Mouse (Mus musculus): ENCODE measurements at regions not wholly inside any gene's neighbourhood (a gene's known extent, or its start where the extent isn't known, plus 50 kb on each side); places are given as distances from the start of the nearest gene placed in this dataset.

DNA sequence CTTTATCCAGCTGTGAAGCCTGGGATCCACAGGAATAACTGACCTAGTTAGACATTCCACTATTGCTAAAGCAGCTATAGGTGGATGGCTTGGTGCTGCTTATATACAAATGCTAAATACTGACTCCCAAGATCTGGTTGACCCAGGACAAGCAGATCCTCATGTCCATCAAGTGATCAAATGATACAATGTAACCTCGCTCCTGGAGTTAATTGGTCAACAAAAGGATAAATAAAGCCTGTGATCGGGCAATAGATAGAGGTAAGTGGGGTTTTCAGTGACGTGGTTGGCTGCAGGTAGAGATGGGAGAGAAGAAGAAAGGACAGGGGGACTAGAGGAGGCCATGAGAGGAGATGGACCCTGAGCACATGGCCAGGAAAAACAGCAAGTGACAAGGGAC, 197.4 kb downstream of the Gadd45g start:
- in situ Hi-C loops (cut with MboI, MseI): no loop called here

DNA sequence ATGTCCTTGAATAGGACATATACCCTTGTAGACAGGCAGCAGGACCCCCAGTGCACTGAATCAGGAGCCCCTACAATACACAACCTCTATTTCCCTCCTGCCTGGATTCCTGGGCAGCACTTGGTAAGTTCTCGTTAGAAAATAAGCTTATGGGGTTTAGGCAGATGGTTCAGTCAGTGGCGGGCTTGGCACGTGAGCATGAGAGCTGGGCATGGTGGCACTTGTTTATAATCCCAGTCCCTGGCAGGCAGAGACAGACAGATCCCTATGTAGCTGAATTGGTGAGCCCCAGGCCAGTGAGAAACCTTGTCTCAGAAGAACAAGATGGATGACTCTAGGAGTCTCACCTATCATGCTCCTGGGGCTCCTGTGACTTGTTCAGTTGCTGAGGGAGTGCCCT, 198.9 kb downstream of the Gadd45g start:
- in situ Hi-C loops (cut with MboI, MseI): no loop called here

DNA sequence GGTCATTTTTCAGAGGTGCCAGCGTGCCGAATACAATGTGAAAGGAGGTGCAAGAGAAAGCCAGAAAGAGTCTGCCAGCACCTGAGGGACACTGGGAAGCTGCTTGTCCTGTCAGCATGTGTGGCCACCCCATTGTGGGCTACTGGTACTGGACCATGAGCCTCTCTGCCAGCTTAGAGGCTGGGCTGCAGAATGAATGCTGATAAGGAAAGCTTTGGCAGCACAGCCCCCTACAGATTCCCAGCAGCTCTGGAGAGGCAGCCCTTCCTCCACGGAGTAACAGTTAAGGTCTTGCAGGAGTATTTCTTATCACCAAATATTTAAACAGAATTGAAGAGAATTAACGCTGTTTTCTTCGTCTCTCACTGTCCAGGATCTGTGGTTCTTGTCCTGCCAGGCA, 199.5 kb downstream of the Gadd45g start:
- in situ Hi-C loops (cut with MboI, MseI): no loop called here

DNA sequence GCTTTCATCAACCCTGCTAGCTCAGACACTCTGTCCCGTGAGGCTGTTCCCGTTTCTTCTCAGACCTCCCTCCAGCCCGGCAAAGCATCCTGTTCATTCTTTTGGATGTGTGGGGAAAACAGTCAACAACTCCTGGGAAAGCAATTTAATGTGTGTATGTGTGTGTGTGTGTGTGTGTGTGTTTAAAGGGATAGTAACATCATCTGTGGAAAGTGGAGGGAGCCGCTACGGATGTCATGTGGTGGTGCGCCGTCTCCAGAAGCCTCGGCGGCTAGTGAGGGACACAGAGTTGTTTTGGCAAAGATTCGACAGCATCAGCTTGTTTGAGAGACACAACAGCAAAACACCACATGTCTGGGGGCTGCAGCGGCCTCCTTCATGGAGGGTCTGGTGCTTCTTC, 200.2 kb downstream of the Gadd45g start:
- in situ Hi-C loops (cut with MboI, MseI): no loop called here

DNA sequence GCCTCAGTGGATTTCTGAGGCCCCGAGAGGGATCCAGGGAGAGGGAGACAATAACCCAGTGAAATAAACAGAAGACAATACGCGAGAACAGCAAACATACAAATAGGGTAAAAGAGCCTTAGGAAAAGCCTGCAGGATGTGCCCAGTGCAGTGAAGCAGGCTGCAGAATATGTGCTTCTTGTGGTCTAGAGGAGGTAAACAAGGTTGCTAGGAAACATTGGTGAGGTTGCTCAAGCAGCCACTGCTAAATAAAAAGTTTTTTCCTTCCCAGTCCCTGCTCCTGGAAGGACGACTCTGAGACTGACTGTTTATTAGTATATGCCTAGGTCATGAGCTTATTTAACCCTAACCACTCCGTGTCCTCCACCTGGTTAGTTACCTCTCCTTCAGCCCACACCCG, 201.5 kb downstream of the Gadd45g start:
- in situ Hi-C loops (cut with MboI, MseI): no loop called here

DNA sequence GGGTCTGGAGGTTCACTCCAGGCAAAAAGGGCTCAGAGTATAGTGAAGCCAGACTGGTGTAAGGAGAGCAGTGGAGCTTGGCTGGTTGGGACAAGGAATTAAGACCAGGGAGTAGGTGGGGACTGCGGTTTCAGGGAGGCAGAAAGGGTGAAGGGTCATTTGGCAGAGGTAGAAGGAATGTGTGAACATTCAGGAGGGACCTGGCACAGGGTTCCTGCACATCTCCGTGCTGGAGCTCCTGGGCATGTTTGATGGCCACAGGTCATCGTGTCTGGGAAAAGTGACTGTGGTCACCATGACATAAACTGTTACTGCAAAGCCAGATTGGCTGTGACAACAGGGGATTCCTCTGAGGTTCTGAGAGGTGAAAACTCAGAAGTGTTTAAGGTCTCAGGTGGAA, 202.3 kb downstream of the Gadd45g start:
- in situ Hi-C loops (cut with MboI, MseI): no loop called here

DNA sequence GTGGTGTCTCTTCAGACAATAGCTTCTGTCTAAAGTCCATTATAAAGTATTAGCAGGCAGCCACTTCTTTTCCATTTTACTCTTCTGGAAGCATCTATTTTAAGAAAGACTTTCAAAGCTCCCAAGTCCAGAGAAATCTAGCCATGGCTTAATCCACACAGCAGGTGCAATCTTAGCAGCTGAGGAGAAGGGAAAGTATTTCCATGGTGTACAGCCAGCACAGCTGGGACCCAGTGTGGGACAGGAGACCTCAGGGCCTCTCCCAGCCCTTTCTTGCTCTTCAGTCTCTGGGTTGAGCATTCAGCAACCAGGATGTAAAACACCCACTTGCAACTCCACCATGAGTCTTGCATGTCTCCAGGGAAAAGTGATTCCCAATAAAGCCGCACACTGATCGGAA, 202.8 kb downstream of the Gadd45g start:
- in situ Hi-C loops (cut with MboI, MseI): no loop called here

DNA sequence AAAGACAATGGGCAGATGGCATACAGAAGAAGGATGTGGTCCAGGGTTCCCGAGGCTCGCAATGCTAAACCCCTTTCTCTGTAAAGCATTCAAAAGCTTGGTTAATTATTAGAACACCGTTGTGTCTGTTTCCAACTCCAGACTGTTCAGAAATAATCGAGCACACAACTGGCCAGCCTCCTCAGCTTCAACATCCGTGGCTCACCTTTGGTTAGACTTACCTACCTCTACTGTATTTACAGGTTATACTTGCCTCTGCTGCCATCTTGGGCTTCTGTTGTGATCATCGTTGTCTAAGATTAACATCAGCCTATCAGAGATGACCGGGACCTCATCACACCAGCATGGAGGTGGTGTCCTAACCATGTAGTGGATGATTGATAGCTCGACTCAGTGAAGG, 209.3 kb downstream of the Gadd45g start:
- in situ Hi-C loops (cut with MboI, MseI): no loop called here

DNA sequence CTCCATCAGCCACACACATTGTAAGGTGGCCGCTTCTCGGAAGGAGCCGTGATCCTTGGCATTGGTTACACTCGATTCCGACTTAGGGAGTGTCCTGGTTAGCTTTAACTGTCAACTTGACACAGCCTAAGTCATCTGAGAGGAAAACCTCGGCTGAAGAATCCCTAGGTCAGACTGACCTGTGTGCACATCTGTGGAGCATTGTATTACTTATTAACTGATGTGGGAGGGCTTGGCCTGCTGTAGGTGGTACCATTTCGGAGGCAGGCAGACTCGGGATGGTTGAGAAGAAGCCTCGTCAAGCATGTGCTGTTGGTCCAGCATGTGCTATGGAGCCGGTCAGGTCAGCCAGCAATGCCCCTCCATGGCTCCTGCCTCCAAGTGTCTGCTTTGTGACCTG, 211.0 kb downstream of the Gadd45g start:
- in situ Hi-C loops (cut with MboI, MseI): no loop called here

DNA sequence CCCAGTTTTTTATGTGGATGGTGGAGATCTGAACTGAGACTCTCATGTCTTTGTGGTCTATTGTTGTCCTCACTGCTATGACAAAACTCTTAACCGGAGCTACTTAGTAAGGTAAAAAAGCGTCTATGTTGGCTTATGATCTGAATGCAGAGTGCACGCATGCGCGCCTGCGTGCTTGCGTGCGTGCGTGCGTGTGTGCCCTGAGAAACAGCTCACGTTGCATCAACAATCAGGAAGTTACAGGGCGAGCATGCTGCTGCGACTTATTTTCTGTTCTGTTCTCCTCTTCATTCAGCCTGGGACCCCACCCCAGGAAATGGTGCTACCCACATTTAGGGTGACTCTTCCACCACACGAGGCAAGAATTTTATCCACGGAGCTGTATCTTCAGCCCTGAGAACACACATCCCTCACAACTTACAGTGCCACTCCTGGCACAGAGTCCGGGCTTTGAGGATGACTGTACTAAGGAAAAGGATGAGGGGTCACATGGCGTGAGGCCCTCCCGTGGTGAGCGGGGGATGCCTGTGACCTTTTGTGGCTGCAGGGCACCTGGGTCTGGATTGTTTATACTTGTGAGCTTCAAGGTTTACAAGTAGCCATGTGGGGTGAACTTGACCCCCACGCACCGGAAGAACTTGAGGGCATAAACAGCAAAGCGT, 213.4 kb downstream of the Gadd45g start:
- in situ Hi-C loops (cut with MboI, MseI): no loop called here

DNA sequence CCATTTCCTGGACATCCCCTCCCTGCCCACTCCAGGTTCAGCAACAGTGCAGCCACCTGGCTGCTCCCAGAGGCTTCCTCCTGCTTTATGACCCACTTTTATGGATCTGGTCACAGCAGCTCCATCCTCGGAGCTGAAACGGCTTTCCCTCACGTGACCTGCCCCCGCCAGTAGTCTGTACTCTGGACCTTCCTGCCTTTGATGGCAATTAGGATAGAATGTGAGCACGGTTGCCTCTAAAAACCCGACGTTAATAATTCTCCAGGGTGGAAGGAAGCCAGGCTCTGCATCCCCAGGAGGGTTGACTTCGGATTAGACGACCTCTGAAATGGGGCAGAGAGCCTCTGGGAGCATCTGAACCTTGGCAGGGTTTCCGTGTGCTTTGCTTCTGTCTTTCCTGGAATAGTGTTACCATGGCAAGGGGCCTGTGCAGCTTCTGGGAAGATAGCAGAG, 214.0 kb downstream of the Gadd45g start:
- in situ Hi-C loops (cut with MboI, MseI): no loop called here

DNA sequence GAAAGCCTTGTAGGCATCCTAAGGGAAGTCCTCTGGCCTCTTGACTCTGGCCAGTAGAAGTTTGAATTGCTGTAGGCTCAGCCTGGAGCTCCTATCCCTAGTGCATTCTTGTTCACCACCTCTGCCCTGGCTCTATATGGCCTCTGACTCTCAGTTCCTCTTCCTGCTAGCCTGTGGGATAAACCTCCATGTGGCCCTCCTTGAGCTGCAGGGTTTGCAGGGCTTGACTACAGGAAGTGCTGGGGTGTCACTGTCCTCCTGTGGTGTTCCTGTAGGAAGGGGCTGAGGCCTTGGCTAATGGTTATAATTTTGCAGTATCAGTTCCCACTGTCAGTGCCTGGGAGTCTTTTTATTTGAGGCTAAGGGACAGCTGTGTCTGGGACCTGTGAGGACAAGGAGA, 215.0 kb downstream of the Gadd45g start:
- in situ Hi-C loops (cut with MboI, MseI): no loop called here

DNA sequence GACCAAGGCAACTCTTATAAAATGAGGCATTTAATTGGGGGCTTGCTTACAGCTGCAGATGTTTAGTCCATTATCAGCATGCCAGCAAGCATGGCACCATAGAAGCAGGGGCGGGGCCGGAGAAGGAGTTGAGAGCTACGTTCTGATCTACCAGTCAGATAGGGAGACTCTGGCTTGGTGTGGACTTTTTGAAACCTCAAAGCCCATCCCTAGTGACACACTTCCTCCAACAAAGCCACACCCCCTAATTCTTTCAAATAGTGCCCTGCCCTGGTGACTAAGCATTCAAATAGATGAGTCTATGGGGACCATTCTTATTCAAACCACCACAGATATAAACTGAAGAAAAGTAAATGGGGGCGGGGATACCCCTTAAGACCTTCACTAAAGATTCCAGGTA, 215.4 kb downstream of the Gadd45g start:
- in situ Hi-C loops (cut with MboI, MseI): no loop called here

DNA sequence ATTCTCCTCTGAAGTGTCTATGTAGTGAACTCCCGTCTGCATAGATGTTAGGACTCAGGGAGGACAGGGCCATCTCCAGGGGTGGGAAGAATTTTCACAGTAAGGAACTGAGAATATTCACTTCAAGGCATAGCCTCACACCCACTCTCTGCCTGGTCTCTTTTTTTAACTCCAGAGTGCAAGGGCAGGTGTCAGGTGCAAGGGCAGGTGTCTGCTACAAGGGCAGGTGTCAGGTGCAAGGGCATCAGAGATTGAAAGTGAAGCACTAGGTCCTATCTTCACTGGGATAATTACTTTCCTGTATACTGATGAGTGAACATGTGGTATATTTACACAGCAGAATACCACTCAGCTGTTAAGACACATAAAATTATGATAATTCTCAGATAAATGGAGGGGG, 216.1 kb downstream of the Gadd45g start:
- in situ Hi-C loops (cut with MboI, MseI): no loop called here

DNA sequence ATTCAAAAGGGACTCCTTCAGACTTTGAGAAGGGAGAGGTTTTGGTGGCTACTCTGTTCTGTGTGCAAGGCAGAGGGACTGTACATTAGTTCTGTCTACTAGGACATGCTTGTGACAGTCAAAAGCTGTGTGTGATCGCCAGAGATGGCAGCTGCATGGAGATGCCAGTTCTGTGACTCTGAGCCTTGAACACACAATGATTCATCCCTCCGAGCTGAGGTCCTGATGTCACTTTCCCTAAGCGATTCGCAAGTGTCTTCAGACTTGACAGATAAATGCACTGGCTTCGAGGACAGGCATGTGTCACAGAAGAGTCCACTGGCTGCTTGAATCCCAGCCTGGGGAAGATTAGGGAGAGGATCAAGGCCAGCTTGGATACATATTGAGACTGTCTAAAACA, 218.8 kb downstream of the Gadd45g start:
- in situ Hi-C loops (cut with MboI, MseI): no loop called here

DNA sequence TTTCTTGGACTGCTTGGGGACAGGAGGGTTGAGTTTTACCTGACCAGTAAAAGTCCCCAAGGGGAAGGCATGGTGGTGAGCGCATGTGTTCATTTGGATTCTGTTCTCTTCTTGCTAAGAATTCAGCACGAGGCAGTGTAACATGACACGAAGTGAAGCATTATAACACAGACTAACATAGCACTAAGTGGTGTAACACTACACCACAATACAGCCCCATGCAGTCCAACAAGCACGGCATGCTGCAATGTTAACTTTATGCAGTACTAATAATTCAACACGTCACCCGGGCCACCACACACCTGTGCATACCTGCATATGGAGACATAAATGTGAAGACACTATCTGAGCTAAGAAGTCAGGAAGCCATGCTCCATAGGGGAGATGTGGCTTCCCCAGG, 219.2 kb downstream of the Gadd45g start:
- in situ Hi-C loops (cut with MboI, MseI): no loop called here

DNA sequence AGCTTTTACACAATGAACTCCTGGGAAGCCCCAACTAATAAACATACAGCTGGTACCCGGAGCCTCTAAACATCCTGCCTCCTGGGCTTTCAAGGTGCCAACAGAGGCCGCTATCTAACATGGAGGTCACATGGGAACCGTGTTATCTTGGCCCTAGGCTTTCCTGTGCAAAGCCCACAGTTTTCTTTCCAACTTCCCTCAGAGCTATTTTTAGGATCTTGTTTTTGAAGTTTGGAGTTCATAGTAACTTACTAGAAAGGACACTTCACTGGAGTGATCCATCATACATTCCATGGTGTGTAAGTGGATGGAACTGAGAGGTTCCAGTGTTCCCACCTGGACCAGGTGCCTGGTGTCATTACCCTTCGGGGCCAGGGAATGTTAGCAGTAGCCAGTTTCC, 220.6 kb downstream of the Gadd45g start:
- in situ Hi-C loops (cut with MboI, MseI): no loop called here

DNA sequence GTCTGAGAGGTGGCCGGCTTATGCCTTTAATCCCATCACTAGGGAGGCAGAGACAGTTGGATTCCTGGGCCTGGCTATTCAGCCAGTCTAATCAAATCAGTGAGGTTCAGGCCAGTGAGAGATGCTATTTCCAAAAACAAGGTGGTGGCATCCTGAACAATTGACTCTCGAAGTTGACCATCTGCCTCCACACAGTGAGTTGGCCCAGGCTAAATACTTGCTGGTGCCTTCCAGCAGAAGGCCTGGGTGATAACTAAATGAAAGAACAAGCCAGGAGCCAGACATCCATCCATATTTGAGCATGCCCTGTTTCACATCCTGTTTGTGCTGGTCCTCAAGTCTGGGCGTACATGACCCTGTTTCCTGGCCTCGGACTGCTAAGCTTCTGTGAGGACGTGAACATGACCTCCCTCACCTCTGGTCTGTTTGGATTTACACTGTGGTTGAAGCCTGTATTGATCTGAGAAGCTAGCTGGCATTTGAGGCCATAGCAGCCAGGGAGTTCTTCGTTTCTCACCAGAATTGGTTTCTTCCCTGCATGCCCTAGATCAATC, 222.5 kb downstream of the Gadd45g start:
- in situ Hi-C loops (cut with MboI, MseI): no loop called here

DNA sequence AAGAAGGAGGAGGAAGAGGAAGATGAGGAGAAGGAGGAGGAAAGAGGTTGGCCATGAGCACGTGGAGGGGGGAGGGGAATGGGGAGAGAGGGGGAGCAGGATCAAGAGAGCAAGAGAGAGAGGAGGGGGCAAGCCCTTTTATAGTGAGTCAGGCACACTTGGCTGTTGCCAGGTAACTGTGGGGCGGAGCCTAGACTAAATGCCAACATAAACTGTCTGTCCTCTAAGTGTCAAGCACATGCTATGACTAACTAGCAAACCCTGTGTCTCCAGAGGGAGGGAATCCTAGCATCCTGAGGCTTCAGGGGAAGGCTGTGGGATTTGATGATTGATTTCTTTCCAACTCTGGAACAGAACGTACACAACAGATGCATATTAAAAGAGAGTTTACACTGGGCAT, 223.2 kb downstream of the Gadd45g start:
- in situ Hi-C loops (cut with MboI, MseI): no loop called here

DNA sequence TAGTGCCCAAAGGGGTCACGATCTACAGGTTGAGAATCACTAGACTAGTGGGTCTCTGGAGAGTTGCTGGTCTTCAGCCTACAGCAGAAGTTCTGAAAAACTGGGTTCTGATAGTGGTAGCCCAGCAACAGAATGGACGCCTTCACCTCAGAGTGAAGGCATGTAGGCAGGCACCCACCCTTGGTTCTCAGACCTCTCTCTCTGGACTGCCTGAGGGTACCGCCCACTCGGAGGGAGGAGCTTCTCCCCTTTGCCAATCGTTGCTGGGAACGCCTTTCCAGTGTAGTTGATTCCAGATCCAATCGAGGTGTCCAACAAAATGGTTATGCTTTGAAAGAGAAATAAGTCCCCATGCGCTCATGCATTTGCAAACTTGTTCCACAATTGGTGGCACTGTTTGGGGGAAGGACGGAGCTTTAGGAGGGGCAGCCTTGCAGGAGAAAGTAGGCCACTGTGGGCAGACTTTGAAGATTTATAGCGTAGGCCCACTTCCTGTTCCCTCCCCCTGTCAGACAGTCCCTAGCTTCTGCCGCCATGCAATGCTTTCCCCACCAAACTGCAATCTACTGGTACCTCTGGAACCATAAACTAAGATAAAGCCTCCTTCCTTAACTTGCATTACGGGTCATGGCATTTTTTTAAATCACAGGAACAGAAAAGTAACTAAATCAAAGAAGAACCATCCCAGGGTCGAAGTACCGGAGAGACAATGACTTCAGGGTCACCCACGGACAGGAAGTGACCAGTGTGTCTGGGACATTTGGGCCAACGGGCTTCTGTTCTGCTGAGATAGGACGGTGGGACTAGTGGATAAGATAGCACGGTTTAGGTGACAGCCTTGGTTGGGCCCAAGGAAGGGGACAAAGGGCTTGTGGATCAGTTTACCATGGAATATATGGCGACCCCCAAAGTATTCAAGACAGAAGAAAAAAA, 224.5 kb downstream of the Gadd45g start:
- in situ Hi-C loops (cut with MboI, MseI): no loop called here

DNA sequence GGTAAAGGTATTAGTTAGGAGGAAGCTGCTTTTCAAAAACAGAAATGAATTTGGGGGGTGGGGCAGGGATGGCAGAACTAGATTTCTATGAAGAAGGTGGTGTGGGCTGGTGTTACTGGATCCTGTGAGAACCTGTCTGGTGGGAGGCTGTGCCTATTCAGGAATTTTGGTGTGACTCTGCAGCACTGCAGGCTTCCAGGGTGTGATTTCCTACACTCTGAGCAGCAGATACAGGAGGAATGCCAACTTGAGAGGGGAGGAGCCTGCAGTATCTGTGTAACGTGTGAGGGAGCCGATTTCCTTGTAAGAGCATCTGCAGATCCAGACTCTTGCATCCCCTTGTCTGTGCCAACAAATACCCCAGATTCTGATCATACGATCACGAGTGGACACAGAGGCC, 231.1 kb downstream of the Gadd45g start:
- in situ Hi-C loops (cut with MboI, MseI): no loop called here

DNA sequence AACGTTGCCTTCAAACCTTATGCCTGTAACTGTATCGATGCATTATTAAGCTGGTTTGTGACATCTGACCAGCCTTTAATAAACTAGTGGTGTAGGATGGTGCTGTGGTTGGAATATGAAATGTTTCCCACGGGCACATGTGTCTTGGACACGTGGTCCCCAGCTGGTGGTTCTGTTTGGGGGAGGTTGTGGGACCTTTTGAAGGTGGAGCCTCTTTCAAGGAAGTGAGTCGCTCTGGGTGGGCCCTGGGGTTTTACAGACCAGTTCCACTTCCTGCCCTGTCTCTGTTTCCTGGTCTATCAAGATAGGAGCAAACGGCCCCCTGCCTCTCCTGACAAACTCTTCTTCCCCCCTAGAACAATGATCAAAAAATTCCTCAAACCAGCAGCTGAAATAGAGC, 232.1 kb downstream of the Gadd45g start:
- in situ Hi-C loops (cut with MboI, MseI): no loop called here

All from T-helper 17 cell (primary cell).